Mouse (Mus musculus) liver, embryonic 14.5 days (tissue): ENCODE results near the gene Ptpn11. TPM values are rescaled to one million over a fixed set of nuclear protein-coding genes. Genes with fewer than 3 reads are reported as not detected.

Experiments
- ATAC-seq: fragments of 200-750 bp; cut with Nextera tagmentation; 2 replicates; pipeline ENCODE4 v1.8.0; 2017; ENCODE audit warnings: moderate number of reproducible peaks, mild to moderate bottlenecking, moderate library complexity; ENCODE audit not compliant: insufficient read depth
- DNase-seq, 3 experiments: peaks; one replicate each; pipeline ENCODE4 v3.0.0-alpha.2; 2012 to 2013; ENCODE audit warnings: low read depth in 3 of 3, low spot score in 3 of 3
- H3K27ac ChIP-seq: fragments of 300-500 bp; sonication (generic); 2 replicates; pipeline ENCODE4 v1.5.1; 2014; ENCODE audit warnings: moderate library complexity, mild to moderate bottlenecking, control low read depth, inconsistent platforms
- H3K27me3 ChIP-seq: fragments of 300-500 bp; sonication (generic); 2 replicates; pipeline ENCODE4 v1.6.1; 2014; ENCODE audit warnings: mild to moderate bottlenecking, low read length, moderate library complexity; ENCODE audit not compliant: control insufficient read depth, insufficient read depth
- H3K36me3 ChIP-seq: fragments of 300-500 bp; sonication (generic); replicated peaks from 2 replicates; pipeline ENCODE4 v1.6.1; 2014; ENCODE audit warnings: low read depth; ENCODE audit not compliant: control insufficient read depth, insufficient read depth
- H3K4me1 ChIP-seq, 2 experiments: fragments of 200-500 bp in 1 of 2; fragments of 300-500 bp in 1 of 2; sonication (generic) in 1 of 2; replicated peaks; 2 replicates each; pipeline ENCODE4 v1.6.1; 2012 to 2014; ENCODE audit warnings: antibody characterized with exemption in 1 of 2, inconsistent platforms in 1 of 2, low read length in 1 of 2; ENCODE audit not compliant: control insufficient read depth in 2 of 2, insufficient read depth in 2 of 2
- H3K4me2 ChIP-seq: fragments of 300-500 bp; sonication (generic); 2 replicates; pipeline ENCODE4 v1.6.1; 2014; ENCODE audit warnings: low read depth, mild to moderate bottlenecking, control low read depth, moderate library complexity
- H3K4me3 ChIP-seq, 2 experiments: fragments of 200-500 bp in 1 of 2; fragments of 300-500 bp in 1 of 2; sonication (generic) in 1 of 2; 2 replicates each; pipeline ENCODE4 v1.5.1; 2012 to 2014; ENCODE audit warnings: low read depth in 2 of 2, low read length in 2 of 2, mild to moderate bottlenecking in 2 of 2, control low read depth in 1 of 2, inconsistent platforms in 1 of 2, moderate library complexity in 1 of 2; ENCODE audit not compliant: insufficient read depth in 1 of 2
- H3K9ac ChIP-seq: fragments of 300-500 bp; sonication (generic); replicated peaks from 2 replicates; pipeline ENCODE4 v1.6.1; 2014; ENCODE audit warnings: mild to moderate bottlenecking, control low read depth, moderate library complexity
- H3K9me3 ChIP-seq: fragments of 300-500 bp; sonication (generic); 2 replicates; pipeline ENCODE4 v1.6.1; 2016; ENCODE audit warnings: low read length, mixed read lengths; ENCODE audit not compliant: control insufficient read depth
- CTCF ChIP-seq: IDR thresholded peaks from 2 replicates; pipeline ENCODE4 v1.5.1; 2016; ENCODE audit warnings: antibody characterized with exemption, low read depth, control low read depth
- EP300 ChIP-seq: IDR thresholded peaks from 2 replicates; pipeline ENCODE4 v1.6.1; 2016; ENCODE audit warnings: antibody characterized with exemption, low read depth
- WGBS: fragments of 180-500 bp; shearing (Covaris S2); extraction: QIAGEN DNeasy Blood & Tissue Kit; methylation state at CpG from one replicate; pipeline ENCODE4 v1.1.7; 2014; ENCODE audit not compliant: insufficient replicate concordance; 5-methylcytosine and 5-hydroxymethylcytosine counted together
- polyA plus RNA-seq, 2 experiments: library from polyadenylated mRNA; depleted of rRNA in 1 of 2; stranded (reverse) in 1 of 2; unstranded in 1 of 2; fragments of >200 nt; fragmentation: Nextera tagmentation in 1 of 2; extraction: Ambion mirVana in 1 of 2; gene quantifications; 2 replicates each; pipeline versions ENCODE4 v1.2.1 to v1.2.3; 2012 to 2014

The Ptpn11 gene
- polyA plus RNA-seq, 2 experiments = 10.0 to 13.7 TPM

- WGBS = 78% methylated on average over 1 of the region's 1 CpGs
- Histone ChIP-seq H3K9me3 (no peaks in the 10 kb centered on the region), H3K4me3 (no peak overlapping the region), H3K36me3 (peaks cover 26% of the 10 kb centered on the region), H3K27me3 (no peaks in the 10 kb centered on the region), H3K4me2 (no peak overlapping the region), H3K4me1 (no peaks in the 10 kb centered on the region), H3K27ac (no peak overlapping the region), H3K9ac (no peak overlapping the region)
- DNase-seq = no peak
- no peak for ATAC-seq
- TF ChIP-seq CTCF (no peak), EP300 (no peak)
These were observed 42.0 kb downstream of the Ptpn11 start for GRCm38 (mm10) chr5:121149246-121149645.

- Histone ChIP-seq H3K4me1 (no peaks in the 10 kb centered on the region), H3K36me3 (peaks cover 30% of the 10 kb centered on the region), H3K9me3 (no peaks in the 10 kb centered on the region), H3K27me3 (no peaks in the 10 kb centered on the region), H3K4me2 (no peak overlapping the region), H3K4me3 (no peak overlapping the region), H3K9ac (no peak overlapping the region), H3K27ac (no peak overlapping the region)
- 76% methylated on average over 5 of the region's 5 CpGs for WGBS
- ATAC-seq (no peak), DNase-seq (no peak)
- no peak for TF ChIP-seq CTCF
- TF ChIP-seq EP300 = no peak
These were observed 44.9 kb downstream of the Ptpn11 start for GRCm38 (mm10) chr5:121146275-121146674.

GRCm38 (mm10) chr5:121145609-121146008 lies 45.6 kb downstream of the Ptpn11 start:
- H3K36me3 ChIP-seq = peaks cover 30% of the 10 kb centered on the region
- TF ChIP-seq EP300 (no peak), CTCF (no peak)
- DNase-seq (no peak), ATAC-seq (no peak)
- H3K4me1 ChIP-seq = no peaks in the 10 kb centered on the region
- no peak overlapping the region for H3K4me2 ChIP-seq
- 84% methylated on average over 5 of the region's 5 CpGs for WGBS
- H3K27me3 ChIP-seq = no peaks in the 10 kb centered on the region
- H3K9ac ChIP-seq = no peak overlapping the region
- no peak overlapping the region for H3K27ac ChIP-seq
- no peaks in the 10 kb centered on the region for H3K9me3 ChIP-seq
- no peak overlapping the region for H3K4me3 ChIP-seq

- H3K9ac ChIP-seq = no peak overlapping the region
- no peak overlapping the region for H3K27ac ChIP-seq
- no peaks in the 10 kb centered on the region for H3K9me3 ChIP-seq
- DNase-seq (no peak), ATAC-seq (no peak)
- H3K4me3 ChIP-seq = no peak overlapping the region
- H3K4me1 ChIP-seq = no peaks in the 10 kb centered on the region
- H3K36me3 ChIP-seq = peaks cover 27% of the 10 kb centered on the region
- TF ChIP-seq EP300 = no peak
- TF ChIP-seq CTCF = no peak
- no peak overlapping the region for H3K4me2 ChIP-seq
- WGBS = 77% methylated on average over 13 of the region's 13 CpGs
- H3K27me3 ChIP-seq = no peaks in the 10 kb centered on the region
These were observed 46.6 kb downstream of the Ptpn11 start for GRCm38 (mm10) chr5:121144441-121145238.

- H3K9ac ChIP-seq = no peak overlapping the region
- H3K4me2 ChIP-seq = no peak overlapping the region
- H3K27me3 ChIP-seq = no peaks in the 10 kb centered on the region
- DNase-seq (no peak), ATAC-seq (no peak)
- H3K36me3 ChIP-seq = peaks cover 22% of the 10 kb centered on the region
- 85% methylated on average over 14 of the region's 14 CpGs for WGBS
- no peak overlapping the region for H3K4me3 ChIP-seq
- no peaks in the 10 kb centered on the region for H3K4me1 ChIP-seq
- TF ChIP-seq CTCF (no peak), EP300 (no peak)
- no peak overlapping the region for H3K27ac ChIP-seq
- no peaks in the 10 kb centered on the region for H3K9me3 ChIP-seq
These were observed 48.6 kb downstream of the Ptpn11 start for GRCm38 (mm10) chr5:121142431-121143119.
